Mouse (Mus musculus) midbrain, postnatal 0 days (tissue): ENCODE measurements around the gene Hoxa6. TPM values are rescaled to one million over a fixed set of nuclear protein-coding genes. Genes with fewer than 3 reads are reported as not detected.

Source experiments
- ATAC-seq: fragments of 200-750 bp; cut with Nextera tagmentation; 2 replicates; pipeline ENCODE4 v1.8.0; 2017; ENCODE audit warnings: moderate number of reproducible peaks, mild to moderate bottlenecking, moderate TSS enrichment, moderate library complexity; ENCODE audit not compliant: low FRiP score
- DNase-seq: peaks from one replicate; pipeline ENCODE4 v3.0.0-alpha.2; 2015; ENCODE audit warnings: low spot score
- H3K27ac ChIP-seq: fragments of 300-500 bp; sonication (generic); 2 replicates; pipeline ENCODE4 v1.5.1; 2014; ENCODE audit warnings: low read depth, mild to moderate bottlenecking, low read length, mixed read lengths
- H3K27me3 ChIP-seq: fragments of 300-500 bp; sonication (generic); 2 replicates; pipeline ENCODE4 v1.6.1; 2014; ENCODE audit warnings: low read length, control low read depth, mixed read lengths; ENCODE audit not compliant: insufficient read depth
- H3K36me3 ChIP-seq: fragments of 300-500 bp; sonication (generic); 2 replicates; pipeline ENCODE4 v1.6.1; 2014; ENCODE audit warnings: low read length, control low read depth, mixed read lengths; ENCODE audit not compliant: insufficient read depth
- H3K4me1 ChIP-seq: fragments of 300-500 bp; sonication (generic); 2 replicates; pipeline ENCODE4 v1.6.1; 2014; ENCODE audit warnings: mild to moderate bottlenecking, control low read depth, antibody characterized with exemption, low read length, mixed read lengths; ENCODE audit not compliant: insufficient read depth
- H3K4me2 ChIP-seq: fragments of 300-500 bp; sonication (generic); 2 replicates; pipeline ENCODE4 v1.6.1; 2014; ENCODE audit warnings: low read depth, mild to moderate bottlenecking, low read length, mixed read lengths; ENCODE audit not compliant: poor library complexity, severe bottlenecking
- H3K4me3 ChIP-seq: fragments of 300-500 bp; sonication (generic); 2 replicates; pipeline ENCODE4 v1.5.1; 2014; ENCODE audit warnings: low read depth, mild to moderate bottlenecking, low read length, moderate library complexity
- H3K9ac ChIP-seq: fragments of 300-500 bp; sonication (generic); replicated peaks from 2 replicates; pipeline ENCODE4 v1.6.1; 2014; ENCODE audit warnings: mild to moderate bottlenecking, low read length, moderate library complexity, mixed read lengths; ENCODE audit not compliant: poor library complexity, severe bottlenecking
- H3K9me3 ChIP-seq: fragments of 300-500 bp; sonication (generic); 2 replicates; pipeline ENCODE4 v1.6.1; 2016; ENCODE audit warnings: low read length, control low read depth
- CTCF ChIP-seq: IDR thresholded peaks from 2 replicates; pipeline ENCODE4 v1.5.1; 2016; ENCODE audit warnings: antibody characterized with exemption, mild to moderate bottlenecking
- WGBS: fragments of 180-500 bp; shearing (Covaris S2); extraction: QIAGEN DNeasy Blood & Tissue Kit; methylation state at CpG from one replicate; pipeline ENCODE4 v1.1.7; 2014; 5-methylcytosine and 5-hydroxymethylcytosine counted together
- polyA plus RNA-seq: library from polyadenylated mRNA; unstranded; fragments of >200 nt; fragmentation: Nextera tagmentation; extraction: Ambion mirVana; gene quantifications from 2 replicates; pipeline ENCODE4 v1.2.1, GENCODE M21; 2015
- total RNA-seq: library from RNA; depleted of rRNA; stranded (reverse); fragments of >200 nt; gene quantifications from 2 replicates; pipeline ENCODE4 v1.2.3, GENCODE M21; 2014

Gene Hoxa6
- total and polyA plus RNA-seq, 2 experiments from 2014 or later, result not detected

GRCm38 (mm10) chr6:52200751-52201250 is 7.7 kb downstream of the Hoxa6 start:
- no peaks in the 10 kb centered on the region for H3K9me3 ChIP-seq
- no peak overlapping the region for H3K9ac ChIP-seq
- no peak overlapping the region for H3K4me3 ChIP-seq
- no peak overlapping the region for H3K27ac ChIP-seq
- H3K27me3 ChIP-seq, result peaks cover 99% of the 10 kb centered on the region
- H3K4me1 ChIP-seq, result no peaks in the 10 kb centered on the region
- no peak for ATAC-seq
- 8% methylated on average over 10 of the region's 10 CpGs for WGBS
- H3K4me2 ChIP-seq, result no peak overlapping the region
- no peak for DNase-seq
- no peak for TF ChIP-seq CTCF
- no peaks in the 10 kb centered on the region for H3K36me3 ChIP-seq

- no peaks in the 10 kb centered on the region for H3K4me1 ChIP-seq
- DNase-seq, result no peak
- no peak overlapping the region for H3K9ac ChIP-seq
- no peak for TF ChIP-seq CTCF
- H3K36me3 ChIP-seq, result no peaks in the 10 kb centered on the region
- peaks cover 98% of the 10 kb centered on the region for H3K27me3 ChIP-seq
- H3K4me2 ChIP-seq, result no peak overlapping the region
- no peak overlapping the region for H3K4me3 ChIP-seq
- no peak overlapping the region for H3K27ac ChIP-seq
- 3% methylated on average over 30 of the region's 30 CpGs for WGBS
- no peak for ATAC-seq
- no peaks in the 10 kb centered on the region for H3K9me3 ChIP-seq
Measured at GRCm38 (mm10) chr6:52200073-52200750, 8.3 kb downstream of the Hoxa6 start.

- H3K9me3 ChIP-seq, result no peaks in the 10 kb centered on the region
- no peak overlapping the region for H3K27ac ChIP-seq
- peak; percentile 82 for DNase-seq
- peaks cover 95% of the 10 kb centered on the region for H3K27me3 ChIP-seq
- no peaks in the 10 kb centered on the region for H3K4me1 ChIP-seq
- no peak for ATAC-seq
- TF ChIP-seq CTCF, result peak; percentile 69
- H3K4me3 ChIP-seq, result no peak overlapping the region
- no peak overlapping the region for H3K4me2 ChIP-seq
- no peaks in the 10 kb centered on the region for H3K36me3 ChIP-seq
- WGBS, result under 1% methylated on average over 10 of the region's 10 CpGs
- no peak overlapping the region for H3K9ac ChIP-seq
Measured at GRCm38 (mm10) chr6:52197271-52197670, 11.3 kb downstream of the Hoxa6 start.

- ATAC-seq, result no peak
- no peak for DNase-seq
- no peak overlapping the region for H3K27ac ChIP-seq
- no peak overlapping the region for H3K4me2 ChIP-seq
- no peak overlapping the region for H3K9ac ChIP-seq
- H3K36me3 ChIP-seq, result no peaks in the 10 kb centered on the region
- peaks cover 95% of the 10 kb centered on the region for H3K27me3 ChIP-seq
- no peak for TF ChIP-seq CTCF
- 4% methylated on average over 9 of the region's 9 CpGs for WGBS
- H3K9me3 ChIP-seq, result no peaks in the 10 kb centered on the region
- H3K4me1 ChIP-seq, result no peaks in the 10 kb centered on the region
- H3K4me3 ChIP-seq, result no peak overlapping the region
Measured at GRCm38 (mm10) chr6:52196811-52197210, 11.7 kb downstream of the Hoxa6 start.

- no peak overlapping the region for H3K27ac ChIP-seq
- H3K27me3 ChIP-seq, result peaks cover 95% of the 10 kb centered on the region
- DNase-seq (no peak), ATAC-seq (no peak)
- H3K4me3 ChIP-seq, result no peak overlapping the region
- no peaks in the 10 kb centered on the region for H3K9me3 ChIP-seq
- H3K4me1 ChIP-seq, result no peaks in the 10 kb centered on the region
- TF ChIP-seq CTCF, result no peak
- H3K9ac ChIP-seq, result no peak overlapping the region
- no peaks in the 10 kb centered on the region for H3K36me3 ChIP-seq
- no peak overlapping the region for H3K4me2 ChIP-seq
- whole genome bisulfite sequencing, result 6% methylated on average over 10 of the region's 10 CpGs
Measured at GRCm38 (mm10) chr6:52194690-52195089, 13.8 kb downstream of the Hoxa6 start.

- peak overlapping the region; percentile 39 for H3K4me2 ChIP-seq
- peak; percentile 81 for DNase-seq
- no peaks in the 10 kb centered on the region for H3K9me3 ChIP-seq
- no peak for ATAC-seq
- no peaks in the 10 kb centered on the region for H3K36me3 ChIP-seq
- no peak for TF ChIP-seq CTCF
- no peak overlapping the region for H3K27ac ChIP-seq
- peaks cover 94% of the 10 kb centered on the region for H3K27me3 ChIP-seq
- 2% methylated on average over 38 of the region's 55 CpGs for whole genome bisulfite sequencing
- H3K9ac ChIP-seq, result no peak overlapping the region
- no peaks in the 10 kb centered on the region for H3K4me1 ChIP-seq
- peak overlapping the region; percentile 22 for H3K4me3 ChIP-seq
Measured at GRCm38 (mm10) chr6:52191860-52192550, 16.5 kb downstream of the Hoxa6 start.
